Mouse (Mus musculus) liver, embryonic 14.5 days (tissue): ENCODE measurements at regions not wholly inside any gene's neighbourhood (a gene's known extent, or its start where the extent isn't known, plus 50 kb on each side); places are given as distances from the start of the nearest gene placed in this dataset.

Experiments used
- CTCF ChIP-seq: IDR thresholded peaks from 2 replicates; pipeline ENCODE4 v1.5.1; 2016; ENCODE audit warnings: antibody characterized with exemption, low read depth, control low read depth
- EP300 ChIP-seq: IDR thresholded peaks from 2 replicates; pipeline ENCODE4 v1.6.1; 2016; ENCODE audit warnings: antibody characterized with exemption, low read depth

DNA sequence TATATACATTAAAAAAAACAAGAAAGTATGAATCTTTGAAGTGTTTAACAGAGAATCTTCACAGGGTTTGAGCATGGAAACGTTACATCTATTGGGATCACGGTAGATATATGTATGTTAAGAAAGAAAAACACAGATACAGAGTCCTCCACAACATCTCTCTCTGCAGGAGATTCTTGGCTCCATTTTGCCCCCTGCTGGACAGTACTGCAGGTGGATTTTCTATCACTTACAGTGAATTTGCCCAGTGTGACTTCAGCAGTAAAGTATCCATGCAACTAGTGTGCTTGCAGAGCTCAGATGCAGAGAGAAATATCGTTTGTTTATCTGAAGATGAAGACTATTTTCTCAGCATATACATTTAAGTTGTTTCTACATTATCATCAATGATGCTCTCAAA, 1071.5 kb downstream of the Adam6a start:
- TF ChIP-seq CTCF = no peak
- no peak for TF ChIP-seq EP300
